Mouse (Mus musculus) mouse embryonic stem cell (cell line): Measurements from ENCODE around the gene Npff.

ENCODE experiments used
- in situ Hi-C, 2 experiments: fragments of 300-500 bp; cut with MboI; formaldehyde crosslinking; loops; 1 replicate in 1 of 2; 3 replicates in 1 of 2; pipeline ENCODE4 v1.14.3; 2019 to 2020; ENCODE audit warnings: low sequenced_read_pairs in 2 of 2, low pct_unique_long_range_greater_than_20kb in 1 of 2, mixed read lengths in 1 of 2; ENCODE audit not compliant: unreplicated experiment in 1 of 2

The Npff gene

GRCm38 (mm10) chr15:102508336-102508735 is 16.4 kb downstream of the Npff start:
- in situ Hi-C loops = loop anchor here in 1 of 2 experiments (10.0 kb wide), 1 partner anchor 424 kb away; no protein-coding TSS in a partner anchor

- in situ Hi-C loops = loop anchor here in 1 of 2 experiments (10.0 kb wide), 1 partner anchor 423 kb away; no protein-coding TSS in a partner anchor
These were observed 17.2 kb downstream of the Npff start for GRCm38 (mm10) chr15:102507561-102507960.

- in situ Hi-C loops = loop anchor here in 1 of 2 experiments (10.0 kb wide), 1 partner anchor 422 kb away; no protein-coding TSS in a partner anchor
These were observed 17.9 kb downstream of the Npff start for GRCm38 (mm10) chr15:102506864-102507263.

DNA sequence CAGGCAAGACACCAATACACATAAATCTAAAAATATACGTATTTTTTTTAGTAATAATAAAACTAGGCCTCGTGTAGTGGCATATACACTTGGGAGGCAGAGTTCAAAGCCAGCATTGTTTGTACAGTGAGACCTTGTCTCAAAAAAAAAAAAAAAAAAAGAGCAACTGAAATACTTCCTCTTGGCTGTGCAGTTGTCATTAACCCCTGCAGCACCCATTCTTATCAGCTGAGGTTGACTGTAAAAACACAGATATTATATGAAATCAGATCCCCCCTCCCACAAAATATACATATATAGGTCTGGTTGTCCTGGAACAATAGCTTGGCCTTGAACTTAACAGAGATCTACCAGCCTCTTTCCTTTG is 18.3 kb downstream of the Npff start:
- in situ Hi-C loops = loop anchor here in 1 of 2 experiments (10.0 kb wide), 1 partner anchor 422 kb away; no protein-coding TSS in a partner anchor

DNA sequence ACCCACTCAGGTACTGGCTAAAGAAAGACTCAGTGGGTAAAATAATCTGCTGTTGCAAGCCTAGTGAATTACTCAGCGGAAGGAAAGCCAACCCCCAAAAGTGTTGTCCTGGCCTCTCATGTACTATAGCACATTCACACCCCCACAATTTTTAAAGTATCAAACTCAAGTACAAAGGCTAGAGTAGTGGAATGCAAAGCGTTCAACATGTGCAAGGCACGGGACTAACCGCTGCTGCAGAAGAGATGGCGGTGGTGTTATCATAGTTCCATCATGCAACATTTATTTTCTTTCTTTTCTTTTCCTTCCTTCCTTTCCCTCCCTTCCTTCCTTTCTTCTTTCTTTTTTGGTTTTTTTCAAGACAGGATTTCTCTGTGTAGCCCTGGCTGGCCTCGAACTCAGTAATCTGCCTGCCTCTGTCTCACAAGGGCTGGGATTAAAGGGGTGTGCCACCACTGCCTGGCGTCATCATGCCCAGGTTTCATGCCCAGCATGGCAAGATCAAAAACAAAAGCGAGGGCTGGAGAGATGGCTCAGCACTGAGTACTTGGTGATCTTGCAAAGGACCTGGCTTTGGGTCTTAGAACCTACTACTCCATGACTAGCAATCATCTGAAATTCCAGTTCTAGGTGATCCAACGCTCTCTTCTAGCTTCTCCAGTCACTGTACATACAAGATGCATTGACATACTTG is 18.8 kb downstream of the Npff start:
- in situ Hi-C loops = loop anchor here in 1 of 2 experiments (10.0 kb wide), 1 partner anchor 421 kb away; no protein-coding TSS in a partner anchor

- in situ Hi-C loops = loop anchor here in 1 of 2 experiments (10.0 kb wide), 1 partner anchor 420 kb away; no protein-coding TSS in a partner anchor
These were observed 19.5 kb downstream of the Npff start for GRCm38 (mm10) chr15:102505073-102505769.

GRCm38 (mm10) chr15:102503924-102504782 is 20.6 kb downstream of the Npff start:
- in situ Hi-C loops = loop anchor here in 1 of 2 experiments (10.0 kb wide), 1 partner anchor 419 kb away; no protein-coding TSS in a partner anchor

DNA sequence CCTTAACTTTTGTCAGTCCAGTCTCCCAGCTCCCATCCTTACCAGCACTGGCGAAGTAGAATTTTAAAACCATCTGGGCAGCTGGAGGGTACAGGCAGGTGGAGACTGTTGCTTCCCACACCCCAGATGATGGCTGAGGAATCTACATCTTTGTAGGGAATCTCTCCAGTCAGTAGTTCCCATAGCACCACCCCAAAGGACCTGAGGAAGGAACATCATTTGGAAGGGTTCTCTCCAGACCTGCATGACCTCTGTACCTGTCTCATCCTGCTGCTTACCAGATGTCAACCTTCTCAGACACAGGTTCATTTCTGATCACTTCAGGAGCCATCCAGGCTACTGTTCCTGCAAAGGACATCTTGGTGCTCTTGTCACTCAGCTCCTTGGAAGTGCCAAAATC is 21.3 kb downstream of the Npff start, which contains the start of gene Gm10337:
Gene Gm10337 (plus strand): TSS at position 276 of the 400 bp plus-strand sequence.
- in situ Hi-C loops = loop anchor here in 1 of 2 experiments (10.0 kb wide), 1 partner anchor 419 kb away; no protein-coding TSS in a partner anchor

DNA sequence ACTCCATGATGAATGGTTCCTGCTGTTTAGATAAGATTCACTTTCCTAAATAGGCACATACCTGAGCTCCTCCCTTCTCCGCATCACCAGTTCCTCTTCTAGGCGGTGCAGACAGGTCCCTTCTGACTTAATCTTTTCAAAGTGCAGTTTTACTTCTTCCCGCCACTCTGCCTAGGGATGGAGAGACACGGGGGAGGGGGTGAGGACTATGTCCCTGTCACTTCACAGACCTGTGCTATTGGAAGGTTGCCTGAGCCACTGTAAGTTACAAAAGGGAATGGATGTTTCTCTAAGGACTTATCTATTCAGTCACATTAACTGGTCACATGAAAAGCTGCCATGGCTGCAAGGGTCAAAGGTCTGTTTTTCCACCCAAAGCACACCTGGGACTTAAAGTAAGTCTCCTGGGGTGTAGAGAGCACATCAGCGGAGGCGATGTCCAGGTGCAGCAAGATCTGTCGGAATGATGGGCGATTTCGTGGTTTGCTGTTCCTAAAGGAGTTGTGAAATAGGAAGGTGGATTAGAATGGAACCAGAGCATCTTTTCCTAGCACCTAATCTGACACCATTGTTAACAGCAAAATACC is 22.4 kb downstream of the Npff start:
- in situ Hi-C loops = loop anchor here in 1 of 2 experiments (10.0 kb wide), 1 partner anchor 418 kb away; no protein-coding TSS in a partner anchor

DNA sequence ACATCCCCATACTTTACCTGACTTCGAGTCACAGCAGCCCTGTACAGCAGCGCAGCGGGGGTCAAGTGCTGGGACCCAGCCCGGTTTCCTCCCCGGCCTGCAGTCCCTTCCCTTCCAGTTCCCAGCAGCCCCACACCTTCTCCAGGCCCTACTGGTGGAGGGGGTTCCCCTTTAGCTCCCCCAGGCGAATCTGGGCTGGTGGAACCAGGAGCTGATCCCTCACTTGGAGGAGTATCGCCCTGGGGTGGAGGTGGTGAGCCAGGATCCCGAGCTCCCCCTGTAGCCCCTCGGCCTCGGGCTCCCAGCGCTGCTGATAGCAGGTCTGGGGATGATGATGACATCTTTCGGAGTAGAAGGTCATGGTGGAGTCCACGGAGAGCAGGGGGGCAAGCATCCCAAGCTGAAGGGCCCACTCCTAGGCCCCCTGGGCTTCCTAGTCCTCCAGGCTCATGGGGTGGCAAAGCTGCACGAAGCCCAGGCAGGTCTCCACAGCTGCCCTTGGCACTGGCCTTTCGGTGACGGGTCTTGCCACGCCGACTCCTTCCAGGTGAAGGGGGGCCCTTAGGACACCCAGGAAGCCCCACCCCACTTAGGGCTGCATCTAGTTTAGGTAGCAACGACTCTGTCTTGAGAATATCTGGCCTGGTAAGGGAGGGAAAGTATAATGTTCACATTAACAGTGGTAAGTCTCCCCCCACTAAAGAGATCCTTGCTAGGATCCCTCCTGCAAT is 23.5 kb downstream of the Npff start:
- in situ Hi-C loops = loop anchor here in 1 of 2 experiments (10.0 kb wide), 1 partner anchor 416 kb away; no protein-coding TSS in a partner anchor

DNA sequence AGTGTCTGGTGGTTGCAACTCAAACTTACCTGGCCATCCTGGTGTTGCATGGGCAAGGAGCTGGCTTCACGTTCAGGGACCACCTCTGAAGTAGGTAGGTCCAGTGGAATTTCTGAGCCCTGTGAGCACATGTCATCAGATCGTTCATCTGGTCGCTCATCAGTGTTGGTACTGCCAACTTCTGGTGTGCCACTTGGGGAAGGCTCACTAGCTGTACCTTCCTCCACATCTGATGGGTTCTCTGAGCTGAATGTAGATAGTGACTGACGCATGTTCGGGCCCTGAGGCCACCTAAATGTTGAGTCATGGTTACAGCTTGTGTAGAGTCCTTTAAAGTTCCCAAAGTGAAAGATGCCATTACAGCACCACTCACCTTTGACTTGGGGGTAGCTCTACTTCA is 24.3 kb downstream of the Npff start:
- in situ Hi-C loops = loop anchor here in 1 of 2 experiments (10.0 kb wide), 1 partner anchor 416 kb away; no protein-coding TSS in a partner anchor

DNA sequence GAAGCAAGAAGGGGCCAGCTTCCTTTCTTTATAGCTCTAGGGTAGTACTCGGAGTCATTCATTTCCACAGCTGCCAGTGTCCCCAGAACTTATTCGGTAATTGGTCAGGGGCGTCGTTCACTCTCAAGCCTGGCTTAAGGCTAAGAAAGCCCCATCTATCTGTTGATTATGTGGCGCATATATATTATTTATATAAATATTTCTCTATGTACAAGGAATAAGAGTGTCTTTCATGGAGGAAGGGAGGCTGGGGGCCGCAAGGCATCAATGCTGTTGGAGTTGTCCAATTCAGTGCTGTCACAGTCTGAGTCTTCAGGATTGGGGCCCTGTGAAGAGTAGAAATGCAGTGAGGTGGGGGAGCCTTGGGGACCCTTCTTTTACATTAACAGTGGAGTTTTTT is 24.9 kb downstream of the Npff start:
- in situ Hi-C loops = loop anchor here (10.0 to 25.0 kb wide), 2 partner anchors 413 to 415 kb away; no protein-coding TSS in a partner anchor

DNA sequence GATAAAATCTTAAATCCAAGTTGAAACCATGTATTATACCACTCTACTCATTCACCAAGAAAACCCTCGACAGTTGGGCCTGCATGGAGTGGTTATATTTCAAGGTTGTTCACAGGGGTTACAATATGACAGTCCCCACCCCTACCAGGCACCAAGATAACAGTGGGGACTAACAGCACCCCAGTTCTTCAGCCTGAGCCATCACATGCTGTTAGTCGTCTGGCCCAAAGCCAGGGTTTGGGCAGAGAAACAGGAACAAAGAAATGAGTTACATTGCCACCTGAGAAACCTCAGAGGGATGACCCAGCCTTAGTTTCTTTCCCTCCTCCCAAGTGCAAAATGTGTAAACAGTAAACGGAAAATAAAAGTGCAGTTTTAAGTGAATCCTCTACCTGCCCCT is 25.4 kb downstream of the Npff start:
- in situ Hi-C loops = loop anchor here in 1 of 2 experiments (25.0 kb wide), 1 partner anchor 412 kb away; no protein-coding TSS in a partner anchor

DNA sequence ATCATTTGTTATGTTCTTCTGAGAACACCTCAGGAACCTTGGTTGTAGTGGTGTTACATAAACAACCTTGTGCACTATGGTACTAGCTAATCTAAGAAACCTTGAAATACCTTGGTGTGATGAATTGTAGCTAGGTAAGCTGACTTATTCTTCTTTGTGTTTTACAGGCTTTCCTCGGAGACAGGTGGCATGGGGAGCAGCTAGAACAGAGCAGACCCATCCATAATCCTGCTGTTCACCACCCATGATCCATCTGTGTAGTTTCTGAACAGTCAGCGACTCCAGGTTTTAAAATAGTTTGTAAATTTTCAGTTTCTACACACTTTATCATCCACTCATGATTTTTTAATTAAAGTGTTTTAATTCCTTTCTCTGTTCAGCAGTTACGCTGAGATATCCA is 26.4 kb downstream of the Npff start:
- in situ Hi-C loops = loop anchor here in 1 of 2 experiments (25.0 kb wide), 1 partner anchor 411 kb away; no protein-coding TSS in a partner anchor

DNA sequence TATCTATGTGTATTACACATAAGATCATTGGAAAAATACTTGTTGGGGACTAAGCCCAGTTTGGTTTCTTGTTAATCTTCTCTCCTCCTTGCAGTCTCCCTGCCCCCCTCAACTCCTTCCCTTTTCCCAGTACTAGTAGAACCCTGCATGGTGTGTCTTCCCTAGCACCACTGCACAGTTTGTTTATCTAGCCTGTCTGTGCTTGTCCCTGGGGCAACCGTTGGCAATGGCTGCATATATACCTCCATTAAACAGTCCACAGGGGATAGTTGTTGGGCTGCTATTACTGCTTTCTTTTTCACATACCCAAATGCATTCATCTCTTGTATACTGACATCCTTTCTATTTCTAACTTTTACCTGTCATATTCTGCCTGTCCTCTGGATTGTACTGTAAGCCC is 37.1 kb downstream of the Npff start:
- in situ Hi-C loops = loop anchor here in 1 of 2 experiments (25.0 kb wide), 1 partner anchor 400 kb away; no protein-coding TSS in a partner anchor

GRCm38 (mm10) chr15:102485853-102486252 is 38.9 kb downstream of the Npff start:
- in situ Hi-C loops = loop anchor here in 1 of 2 experiments (25.0 kb wide), 1 partner anchor 399 kb away; no protein-coding TSS in a partner anchor

- in situ Hi-C loops = loop anchor here in 1 of 2 experiments (25.0 kb wide), 1 partner anchor 396 kb away; no protein-coding TSS in a partner anchor
These were observed 41.6 kb downstream of the Npff start for GRCm38 (mm10) chr15:102483136-102483535.
